Mouse (Mus musculus): ENCODE data around the gene Eps8l2. TPM values are rescaled to one million over a fixed set of nuclear protein-coding genes. Genes with fewer than 3 reads are reported as not detected.

Eps8l2 gene
- polyA plus RNA-seq, 1 experiment, result 39.8 TPM

- peaks cover 4% of the 10 kb centered on the region for H3K4me1 ChIP-seq (ENCODE audit: control insufficient read depth, insufficient read depth, low read length)
- H3K9ac ChIP-seq (ENCODE audit: low read depth, poor library complexity, severe bottlenecking), result peak within 1 kb of the TSS; percentile 61
- no peaks in the 10 kb centered on the region for H3K27me3 ChIP-seq (ENCODE audit: control insufficient read depth, insufficient read depth, low read length, poor library complexity, severe bottlenecking)
- peaks cover 12% of the 10 kb centered on the region for H3K36me3 ChIP-seq (ENCODE audit: control insufficient read depth, insufficient read depth, low read length, poor library complexity, severe bottlenecking)
- H3K9me3 ChIP-seq (replicated peaks; ENCODE audit: control insufficient read depth, insufficient read depth, low read length, poor library complexity, severe bottlenecking), result no peaks in the 10 kb centered on the region
- H3K4me3 ChIP-seq (ENCODE audit: low read depth, low read length), result peak within 1 kb of the TSS; percentile 94
- TF ChIP-seq POLR2A (IDR thresholded peaks at IDR 0.05; ENCODE audit: insufficient read depth, low read length) (peak; percentile 40), EP300 (IDR thresholded peaks at IDR 0.05; ENCODE audit: insufficient read depth, low read depth, low read length) (0 out of 2 replicates have a peak, but pooled peaks have one; percentile 17), CTCF (IDR thresholded peaks at IDR 0.05; ENCODE audit: low read depth, low read length) (no peak)
- peak within 1 kb of the TSS; percentile 38 for H3K27ac ChIP-seq (ENCODE audit: insufficient read depth, low read length)
These were observed 53.2 kb downstream of the Eps8l2 start, which contains the start of gene Taldo1 for GRCm38 (mm10) chr7:141391625-141392551. TSS of gene Taldo1 (plus strand) at chr7:141392199.

GRCm38 (mm10) chr7:141392552-141393222, 54.0 kb downstream of the Eps8l2 start:
- Histone ChIP-seq H3K9me3 (replicated peaks; ENCODE audit: control insufficient read depth, insufficient read depth, low read length, poor library complexity, severe bottlenecking) (no peaks in the 10 kb centered on the region), H3K27ac (ENCODE audit: insufficient read depth, low read length) (no peak overlapping the region; the same call in 1 of the 2 replicates)

GRCm38 (mm10) chr7:141394158-141394557, 55.5 kb downstream of the Eps8l2 start:
- H3K4me1 ChIP-seq (ENCODE audit: control insufficient read depth, insufficient read depth, low read length), result peaks cover 4% of the 10 kb centered on the region
- H3K4me3 ChIP-seq (ENCODE audit: low read depth, low read length), result no peak overlapping the region
- peaks cover 29% of the 10 kb centered on the region for H3K36me3 ChIP-seq (ENCODE audit: control insufficient read depth, insufficient read depth, low read length, poor library complexity, severe bottlenecking)
- H3K9ac ChIP-seq (ENCODE audit: low read depth, poor library complexity, severe bottlenecking), result no peak overlapping the region
- no peak overlapping the region for H3K27ac ChIP-seq (ENCODE audit: insufficient read depth, low read length)
- H3K27me3 ChIP-seq (ENCODE audit: control insufficient read depth, insufficient read depth, low read length, poor library complexity, severe bottlenecking), result no peaks in the 10 kb centered on the region
- TF ChIP-seq EP300 (IDR thresholded peaks at IDR 0.05; ENCODE audit: insufficient read depth, low read depth, low read length) (no peak), CTCF (IDR thresholded peaks at IDR 0.05; ENCODE audit: low read depth, low read length) (no peak), POLR2A (IDR thresholded peaks at IDR 0.05; ENCODE audit: insufficient read depth, low read length) (no peak)
- no peaks in the 10 kb centered on the region for H3K9me3 ChIP-seq (replicated peaks; ENCODE audit: control insufficient read depth, insufficient read depth, low read length, poor library complexity, severe bottlenecking)

More at GRCm38 (mm10) chr7:141392552-141393222, 54.0 kb downstream of the Eps8l2 start:
- Histone ChIP-seq H3K9ac (ENCODE audit: low read depth, poor library complexity, severe bottlenecking) (peak overlapping the region; percentile 61), H3K27me3 (ENCODE audit: control insufficient read depth, insufficient read depth, low read length, poor library complexity, severe bottlenecking) (no peaks in the 10 kb centered on the region), H3K36me3 (ENCODE audit: control insufficient read depth, insufficient read depth, low read length, poor library complexity, severe bottlenecking) (peaks cover 15% of the 10 kb centered on the region), H3K4me3 (ENCODE audit: low read depth, low read length) (peak overlapping the region; percentile 93), H3K4me1 (ENCODE audit: control insufficient read depth, insufficient read depth, low read length) (peaks cover 4% of the 10 kb centered on the region)
- TF ChIP-seq POLR2A (IDR thresholded peaks at IDR 0.05; ENCODE audit: insufficient read depth, low read length) (no peak), EP300 (IDR thresholded peaks at IDR 0.05; ENCODE audit: insufficient read depth, low read depth, low read length) (no peak), CTCF (IDR thresholded peaks at IDR 0.05; ENCODE audit: low read depth, low read length) (no peak)

GRCm38 (mm10) chr7:141394771-141395170, 56.1 kb downstream of the Eps8l2 start:
- no peak overlapping the region for H3K9ac ChIP-seq (ENCODE audit: low read depth, poor library complexity, severe bottlenecking)
- peaks cover 4% of the 10 kb centered on the region for H3K4me1 ChIP-seq (ENCODE audit: control insufficient read depth, insufficient read depth, low read length)
- H3K36me3 ChIP-seq (ENCODE audit: control insufficient read depth, insufficient read depth, low read length, poor library complexity, severe bottlenecking), result peaks cover 34% of the 10 kb centered on the region
- H3K4me3 ChIP-seq (ENCODE audit: low read depth, low read length), result no peak overlapping the region
- no peaks in the 10 kb centered on the region for H3K27me3 ChIP-seq (ENCODE audit: control insufficient read depth, insufficient read depth, low read length, poor library complexity, severe bottlenecking)
- TF ChIP-seq CTCF (IDR thresholded peaks at IDR 0.05; ENCODE audit: low read depth, low read length) (peak; percentile 92), EP300 (IDR thresholded peaks at IDR 0.05; ENCODE audit: insufficient read depth, low read depth, low read length) (no peak), POLR2A (IDR thresholded peaks at IDR 0.05; ENCODE audit: insufficient read depth, low read length) (no peak)
- H3K9me3 ChIP-seq (replicated peaks; ENCODE audit: control insufficient read depth, insufficient read depth, low read length, poor library complexity, severe bottlenecking), result no peaks in the 10 kb centered on the region
- no peak overlapping the region for H3K27ac ChIP-seq (ENCODE audit: insufficient read depth, low read length)

- no peaks in the 10 kb centered on the region for H3K9me3 ChIP-seq (replicated peaks; ENCODE audit: control insufficient read depth, insufficient read depth, low read length, poor library complexity, severe bottlenecking)
- TF ChIP-seq EP300 (IDR thresholded peaks at IDR 0.05; ENCODE audit: insufficient read depth, low read depth, low read length), result no peak
- no peak for TF ChIP-seq CTCF (IDR thresholded peaks at IDR 0.05; ENCODE audit: low read depth, low read length)
- TF ChIP-seq POLR2A (IDR thresholded peaks at IDR 0.05; ENCODE audit: insufficient read depth, low read length), result no peak
- H3K9ac ChIP-seq (ENCODE audit: low read depth, poor library complexity, severe bottlenecking), result no peak overlapping the region
- no peaks in the 10 kb centered on the region for H3K27me3 ChIP-seq (ENCODE audit: control insufficient read depth, insufficient read depth, low read length, poor library complexity, severe bottlenecking)
- H3K4me3 ChIP-seq (ENCODE audit: low read depth, low read length), result no peak overlapping the region
- no peak overlapping the region for H3K27ac ChIP-seq (ENCODE audit: insufficient read depth, low read length)
- H3K4me1 ChIP-seq (ENCODE audit: control insufficient read depth, insufficient read depth, low read length), result peaks cover 4% of the 10 kb centered on the region
- H3K36me3 ChIP-seq (ENCODE audit: control insufficient read depth, insufficient read depth, low read length, poor library complexity, severe bottlenecking), result peaks cover 39% of the 10 kb centered on the region
These were observed 56.7 kb downstream of the Eps8l2 start for GRCm38 (mm10) chr7:141395348-141395747.
